8 mouse cellular contexts compared by ENCODE assay signal in genomic region chr17:65437906-65438305, GRCm38 (mm10).
A peak's percentile ranks its signal among the peaks of the same experiment; 100 is the strongest.
DNase-seq lines count a peak whose midpoint lies in the region; TF ChIP-seq lines count a peak whose summit lies in the region.
"Not testable (repeated sequence)": the region's sequence is repeated elsewhere in the genome, so short reads cannot be mapped to it uniquely, and the experiment has no call there.

No protein-coding gene starts in this region.

- in situ Hi-C loops in ES-E14 (cut with MboI; ENCODE audit: low sequenced_read_pairs in 2 of 2, unreplicated experiment in 2 of 2): not testable (repeated sequence)

- H3K36me3 ChIP-seq in ES-Bruce4 (ENCODE audit: control insufficient read depth, insufficient read depth, low read length, poor library complexity, severe bottlenecking); ES-E14 (ENCODE audit: control insufficient read depth, insufficient read depth, low read length, poor library complexity, severe bottlenecking); testis, adult 2 months (ENCODE audit: control insufficient read depth, insufficient read depth, low read length): not testable (repeated sequence)

- H3K4me3 ChIP-seq in ES-Bruce4 (ENCODE audit: low read depth, low read length); ES-E14 (ENCODE audit: insufficient read depth in 1 of 2, low read depth in 1 of 2, low read length in 2 of 2, poor library complexity in 1 of 2, severe bottlenecking in 1 of 2): not testable (repeated sequence)
- peak overlapping the region; percentile 4 for H3K4me3 ChIP-seq in testis, adult 2 months (ENCODE audit: control insufficient read depth, low read depth, low read length)

- H3K27ac ChIP-seq in ES-Bruce4 (ENCODE audit: insufficient read depth, low read length); ES-E14 (ENCODE audit: insufficient read depth, low read depth, low read length, poor library complexity, severe bottlenecking); testis, adult 2 months (ENCODE audit: control insufficient read depth, insufficient read depth, low read depth, low read length): not testable (repeated sequence)

- H3K9me3 ChIP-seq in ES-Bruce4 (replicated peaks; ENCODE audit: control insufficient read depth, insufficient read depth, low read length, poor library complexity, severe bottlenecking); ES-E14 (ENCODE audit: control insufficient read depth, insufficient read depth, low read depth, low read length): not testable (repeated sequence)

- peak; percentile 14 for TF ChIP-seq CTCF in ES-Bruce4 (IDR thresholded peaks at IDR 0.05; ENCODE audit: low read depth, low read length)
- TF ChIP-seq CTCF in testis, adult 2 months (IDR thresholded peaks at IDR 0.05; ENCODE audit: control insufficient read depth, insufficient read depth, insufficient replicate concordance, low read depth, low read length): peak; percentile 11; the same call in 1 of the 2 replicates

- H3K27me3 ChIP-seq in ES-Bruce4 (ENCODE audit: control insufficient read depth, insufficient read depth, low read length, poor library complexity, severe bottlenecking); testis, adult 2 months (ENCODE audit: control insufficient read depth, insufficient read depth, low read length): not testable (repeated sequence)

- not testable (repeated sequence) for TF ChIP-seq EP300 in ES-Bruce4 (IDR thresholded peaks at IDR 0.05; ENCODE audit: insufficient read depth, low read depth, low read length)

- not testable (repeated sequence) for H3K4me1 ChIP-seq in ES-Bruce4 (ENCODE audit: control insufficient read depth, insufficient read depth, low read length); ES-E14 (ENCODE audit: control insufficient read depth in 2 of 2, insufficient read depth in 2 of 2, low read length in 2 of 2, poor library complexity in 1 of 2); testis, adult 2 months (ENCODE audit: control insufficient read depth, insufficient read depth, low read length)

- DNase-seq in ES-CJ7 (ENCODE audit: low read depth, low spot score) (peak; percentile 23), ES-E14 (ENCODE audit: low read depth, low spot score) (peak; percentile 19), R1 (ENCODE audit: low read depth, low spot score) (peak; percentile 28), ZHBTc4 (ENCODE audit: low read depth, low spot score) (peak; percentile 54)
- peak; percentile 61 for DNase-seq in heart, adult 11 months
- peak; percentile 7 for DNase-seq in testis, postnatal 14 days (ENCODE audit: low spot score)

- not testable (repeated sequence) for TF ChIP-seq POLR2A in ES-Bruce4 (IDR thresholded peaks at IDR 0.05; ENCODE audit: insufficient read depth, low read length); testis, adult 2 months (IDR thresholded peaks at IDR 0.05; ENCODE audit: control insufficient read depth, low read depth, low read length)

- H3K9ac ChIP-seq in ES-Bruce4 (ENCODE audit: low read depth, poor library complexity, severe bottlenecking); ES-E14 (ENCODE audit: insufficient read depth, low read depth, low read length, poor library complexity, severe bottlenecking): not testable (repeated sequence)

Comparison
In these comparisons a context has a peak if more than half of its experiments do, and no peak if none do; other contexts are left out.
1. DNase-seq: peak in every context shown above with its lines; median percentile 61 in heart, adult 11 months; 54 in ZHBTc4; 28 in R1; 23 in ES-CJ7; 19 in ES-E14; 7 in testis, postnatal 14 days.